Mouse (Mus musculus) midbrain, postnatal 0 days (tissue): Measurements from ENCODE around the gene Mettl14. TPM values are rescaled to one million over a fixed set of nuclear protein-coding genes. Genes with fewer than 3 reads are reported as not detected.

Source experiments
- ATAC-seq: fragments of 200-750 bp; cut with Nextera tagmentation; 2 replicates; pipeline ENCODE4 v1.8.0; 2017; ENCODE audit warnings: moderate number of reproducible peaks, mild to moderate bottlenecking, moderate TSS enrichment, moderate library complexity; ENCODE audit not compliant: low FRiP score
- DNase-seq: peaks from one replicate; pipeline ENCODE4 v3.0.0-alpha.2; 2015; ENCODE audit warnings: low spot score
- H3K27ac ChIP-seq: fragments of 300-500 bp; sonication (generic); 2 replicates; pipeline ENCODE4 v1.5.1; 2014; ENCODE audit warnings: low read depth, mild to moderate bottlenecking, low read length, mixed read lengths
- H3K27me3 ChIP-seq: fragments of 300-500 bp; sonication (generic); 2 replicates; pipeline ENCODE4 v1.6.1; 2014; ENCODE audit warnings: low read length, control low read depth, mixed read lengths; ENCODE audit not compliant: insufficient read depth
- H3K36me3 ChIP-seq: fragments of 300-500 bp; sonication (generic); 2 replicates; pipeline ENCODE4 v1.6.1; 2014; ENCODE audit warnings: low read length, control low read depth, mixed read lengths; ENCODE audit not compliant: insufficient read depth
- H3K4me1 ChIP-seq: fragments of 300-500 bp; sonication (generic); 2 replicates; pipeline ENCODE4 v1.6.1; 2014; ENCODE audit warnings: mild to moderate bottlenecking, control low read depth, antibody characterized with exemption, low read length, mixed read lengths; ENCODE audit not compliant: insufficient read depth
- H3K4me2 ChIP-seq: fragments of 300-500 bp; sonication (generic); 2 replicates; pipeline ENCODE4 v1.6.1; 2014; ENCODE audit warnings: low read depth, mild to moderate bottlenecking, low read length, mixed read lengths; ENCODE audit not compliant: poor library complexity, severe bottlenecking
- H3K4me3 ChIP-seq: fragments of 300-500 bp; sonication (generic); 2 replicates; pipeline ENCODE4 v1.5.1; 2014; ENCODE audit warnings: low read depth, mild to moderate bottlenecking, low read length, moderate library complexity
- H3K9ac ChIP-seq: fragments of 300-500 bp; sonication (generic); replicated peaks from 2 replicates; pipeline ENCODE4 v1.6.1; 2014; ENCODE audit warnings: mild to moderate bottlenecking, low read length, moderate library complexity, mixed read lengths; ENCODE audit not compliant: poor library complexity, severe bottlenecking
- H3K9me3 ChIP-seq: fragments of 300-500 bp; sonication (generic); 2 replicates; pipeline ENCODE4 v1.6.1; 2016; ENCODE audit warnings: low read length, control low read depth
- CTCF ChIP-seq: IDR thresholded peaks from 2 replicates; pipeline ENCODE4 v1.5.1; 2016; ENCODE audit warnings: antibody characterized with exemption, mild to moderate bottlenecking
- WGBS: fragments of 180-500 bp; shearing (Covaris S2); extraction: QIAGEN DNeasy Blood & Tissue Kit; methylation state at CpG from one replicate; pipeline ENCODE4 v1.1.7; 2014; 5-methylcytosine and 5-hydroxymethylcytosine counted together
- polyA plus RNA-seq: library from polyadenylated mRNA; unstranded; fragments of >200 nt; fragmentation: Nextera tagmentation; extraction: Ambion mirVana; gene quantifications from 2 replicates; pipeline ENCODE4 v1.2.1, GENCODE M21; 2015
- total RNA-seq: library from RNA; depleted of rRNA; stranded (reverse); fragments of >200 nt; gene quantifications from 2 replicates; pipeline ENCODE4 v1.2.3, GENCODE M21; 2014

Mettl14 gene
- total and polyA plus RNA-seq, 2 experiments from 2014 or later: 3.8 to 14.4 TPM

- H3K9ac ChIP-seq: no peak overlapping the region
- H3K36me3 ChIP-seq: no peaks in the 10 kb centered on the region
- 67% methylated on average over 12 of the region's 12 CpGs for WGBS
- H3K4me3 ChIP-seq: no peak overlapping the region
- H3K27me3 ChIP-seq: no peaks in the 10 kb centered on the region
- H3K27ac ChIP-seq: no peak overlapping the region
- H3K4me1 ChIP-seq: no peaks in the 10 kb centered on the region
- no peak for ATAC-seq
- no peaks in the 10 kb centered on the region for H3K9me3 ChIP-seq
- DNase-seq: no peak
- H3K4me2 ChIP-seq: no peak overlapping the region
- TF ChIP-seq CTCF: no peak
Observed at GRCm38 (mm10) chr3:123338666-123339195, 47.2 kb downstream of the Mettl14 start.

GRCm38 (mm10) chr3:123337853-123338252, 48.1 kb downstream of the Mettl14 start:
- Histone ChIP-seq H3K9me3 (no peaks in the 10 kb centered on the region), H3K36me3 (no peaks in the 10 kb centered on the region), H3K27ac (no peak overlapping the region), H3K4me2 (no peak overlapping the region), H3K4me3 (no peak overlapping the region), H3K9ac (no peak overlapping the region), H3K27me3 (no peaks in the 10 kb centered on the region), H3K4me1 (no peaks in the 10 kb centered on the region)
- ATAC-seq (no peak), DNase-seq (no peak)
- WGBS: 73% methylated on average over 6 of the region's 6 CpGs
- TF ChIP-seq CTCF: no peak

DNA sequence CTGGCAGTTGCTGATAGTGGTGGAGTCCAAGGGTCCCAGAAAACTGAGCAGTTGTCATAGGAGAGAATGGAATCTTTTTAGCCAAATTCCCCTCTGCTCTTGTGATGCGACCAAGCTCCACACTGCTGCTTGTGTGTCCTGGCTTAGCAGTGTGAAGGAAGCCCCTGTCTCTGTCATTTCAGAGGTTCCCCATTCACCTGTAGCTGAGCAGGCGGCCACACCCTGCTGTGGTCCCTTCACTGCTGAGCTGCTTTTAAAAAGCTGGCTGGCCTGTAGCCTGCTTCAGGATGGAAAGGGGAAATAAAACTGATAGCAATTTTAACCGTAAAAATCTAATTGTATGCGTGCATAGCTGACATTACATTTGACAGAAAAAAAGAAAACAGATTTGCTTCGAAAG, 49.0 kb downstream of the Mettl14 start:
- Histone ChIP-seq H3K27me3 (no peaks in the 10 kb centered on the region), H3K36me3 (no peaks in the 10 kb centered on the region), H3K4me3 (no peak overlapping the region), H3K27ac (no peak overlapping the region), H3K4me1 (no peaks in the 10 kb centered on the region), H3K9ac (no peak overlapping the region), H3K9me3 (no peaks in the 10 kb centered on the region), H3K4me2 (no peak overlapping the region)
- WGBS: 80% methylated on average over 5 of the region's 5 CpGs
- TF ChIP-seq CTCF: no peak
- ATAC-seq: no peak
- no peak for DNase-seq

- no peaks in the 10 kb centered on the region for H3K9me3 ChIP-seq
- 84% methylated on average over 7 of the region's 7 CpGs for WGBS
Observed at GRCm38 (mm10) chr3:123336455-123336854, 49.5 kb downstream of the Mettl14 start.

DNA sequence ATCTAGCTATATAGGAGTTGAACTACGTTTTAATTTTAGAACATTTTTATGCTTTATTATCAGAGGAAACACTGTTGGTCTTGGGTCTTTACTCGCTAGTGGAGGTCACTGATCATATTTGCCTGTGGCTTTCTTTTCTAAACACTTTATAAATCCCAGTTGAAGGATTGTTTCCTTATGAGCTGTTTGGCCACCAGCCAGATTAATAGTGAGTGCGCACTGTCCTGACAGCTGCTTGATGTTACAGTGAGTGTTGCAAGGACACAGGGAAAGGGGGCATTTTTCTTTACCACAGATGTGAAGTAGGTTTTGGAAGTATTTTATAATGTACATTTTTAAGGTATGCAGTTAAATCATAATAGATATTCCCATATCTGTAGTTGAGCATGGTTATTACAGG, 50.4 kb downstream of the Mettl14 start:
- ATAC-seq: no peak

More at GRCm38 (mm10) chr3:123336455-123336854, 49.5 kb downstream of the Mettl14 start:
- DNase-seq: no peak
- TF ChIP-seq CTCF: no peak
- no peak overlapping the region for H3K9ac ChIP-seq
- no peak overlapping the region for H3K4me2 ChIP-seq
- ATAC-seq: no peak
- no peaks in the 10 kb centered on the region for H3K27me3 ChIP-seq
- H3K4me3 ChIP-seq: no peak overlapping the region
- H3K27ac ChIP-seq: no peak overlapping the region
- no peaks in the 10 kb centered on the region for H3K4me1 ChIP-seq
- no peaks in the 10 kb centered on the region for H3K36me3 ChIP-seq

DNA sequence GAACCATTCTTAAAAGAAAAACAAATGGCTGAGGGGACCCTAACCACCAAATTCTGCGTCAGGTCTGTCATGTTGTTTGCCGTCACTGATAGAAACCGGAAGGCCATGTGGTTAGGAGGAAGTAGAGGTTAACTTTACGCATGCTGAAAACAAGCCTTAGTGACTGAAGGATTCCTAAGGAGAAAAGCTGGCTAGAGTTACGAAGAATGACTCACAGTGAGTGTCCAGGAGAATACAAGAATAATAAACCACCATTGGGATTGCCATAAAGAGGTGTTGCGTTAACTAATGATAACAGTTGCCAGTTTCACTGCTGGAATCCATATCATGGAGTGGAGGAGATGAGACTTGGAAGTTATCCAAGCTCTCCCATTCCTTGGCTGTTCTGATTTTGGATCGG, 51.0 kb downstream of the Mettl14 start:
- Histone ChIP-seq H3K36me3 (no peaks in the 10 kb centered on the region), H3K27me3 (no peaks in the 10 kb centered on the region), H3K27ac (no peak overlapping the region), H3K4me1 (no peaks in the 10 kb centered on the region), H3K9ac (no peak overlapping the region), H3K9me3 (no peaks in the 10 kb centered on the region), H3K4me2 (no peak overlapping the region), H3K4me3 (no peak overlapping the region)
- no peak for TF ChIP-seq CTCF
- 82% methylated on average over 7 of the region's 7 CpGs for WGBS
- DNase-seq (peak; percentile 21), ATAC-seq (no peak)

More for the DNA sequence above, 50.4 kb downstream of the Mettl14 start:
- Histone ChIP-seq H3K9me3 (no peaks in the 10 kb centered on the region), H3K27ac (no peak overlapping the region), H3K9ac (no peak overlapping the region), H3K4me1 (no peaks in the 10 kb centered on the region), H3K27me3 (no peaks in the 10 kb centered on the region), H3K4me2 (no peak overlapping the region), H3K4me3 (no peak overlapping the region), H3K36me3 (no peaks in the 10 kb centered on the region)
- peak; percentile 54 for DNase-seq
- WGBS: 61% methylated on average over 3 of the region's 3 CpGs
- TF ChIP-seq CTCF: no peak
